Mouse (Mus musculus) kidney, adult 18-20 months (tissue): Measurements from ENCODE around the gene Eva1a.

Experiments
- DNase-seq: peaks from one replicate; pipeline ENCODE4 v3.0.0; 2021

Eva1a gene

DNA sequence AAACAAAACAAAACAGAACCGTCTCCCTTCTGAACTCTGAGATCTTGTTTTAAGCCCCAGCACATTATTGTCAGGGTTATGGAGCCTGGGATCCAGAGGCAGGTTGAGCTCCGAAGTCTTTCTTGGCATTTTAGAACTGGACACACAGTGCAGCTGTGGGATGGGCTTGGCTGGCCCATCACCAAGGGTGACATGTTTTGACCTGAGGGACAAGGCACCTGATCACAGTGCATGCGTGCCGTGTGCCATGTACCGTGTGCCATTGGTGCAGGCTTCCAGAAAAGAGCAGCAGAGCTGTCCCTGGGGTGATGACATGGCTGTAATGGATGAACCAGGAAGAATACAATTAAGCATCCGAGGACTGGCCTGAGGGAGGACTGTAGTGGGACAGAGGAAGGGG is 29.6 kb downstream of the Eva1a start:
- DNase-seq, result no peak

DNA sequence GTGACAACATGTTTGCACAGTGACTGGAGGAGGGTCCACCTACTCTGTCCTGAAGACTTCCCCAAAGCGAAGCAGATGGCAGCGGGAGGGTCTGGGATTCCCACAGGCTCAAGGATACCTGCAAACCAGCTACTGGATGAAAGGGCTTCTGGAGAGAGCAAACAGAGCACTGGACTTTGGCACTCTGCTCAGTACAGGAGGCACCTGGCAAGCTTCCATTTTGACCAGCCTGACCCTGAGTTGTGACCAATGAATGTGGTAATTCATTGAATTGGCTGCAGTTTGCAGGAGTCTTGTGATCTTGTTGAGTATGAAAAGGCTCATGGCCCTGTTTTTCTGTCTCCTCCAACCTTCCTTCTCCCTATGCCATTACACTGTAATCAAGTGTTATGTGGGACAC is 32.2 kb downstream of the Eva1a start:
- peak; percentile 85 for DNase-seq

- peak; percentile 54 for DNase-seq
Observed at GRCm38 (mm10) chr6:82073567-82073966, 32.7 kb downstream of the Eva1a start.

DNA sequence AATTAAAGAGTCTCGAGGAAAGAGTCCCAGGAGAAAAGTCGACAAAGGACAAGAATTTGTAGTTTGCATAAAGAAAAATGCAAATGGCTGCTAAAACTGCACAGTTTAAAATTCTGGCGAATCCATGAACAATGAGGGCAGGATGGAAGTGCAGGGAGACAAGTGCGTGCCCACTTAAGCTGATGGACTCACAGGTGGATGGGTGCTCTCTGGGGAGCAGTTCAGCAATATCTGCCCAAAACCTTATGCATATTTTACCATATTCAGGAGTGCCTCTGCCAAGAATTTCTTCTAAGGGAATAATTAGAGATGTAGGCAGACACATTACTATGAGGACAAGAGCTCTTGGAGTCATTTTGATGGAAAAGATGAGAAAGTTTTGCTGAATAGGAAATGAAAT is 35.5 kb downstream of the Eva1a start:
- no peak for DNase-seq

- no peak for DNase-seq
Observed at GRCm38 (mm10) chr6:82078875-82079274, 38.0 kb downstream of the Eva1a start.

GRCm38 (mm10) chr6:82083655-82084054 is 42.8 kb downstream of the Eva1a start:
- no peak for DNase-seq

GRCm38 (mm10) chr6:82084235-82084634 is 43.4 kb downstream of the Eva1a start:
- no peak for DNase-seq

- DNase-seq, result no peak
Observed at GRCm38 (mm10) chr6:82085313-82085908, 44.6 kb downstream of the Eva1a start.

DNA sequence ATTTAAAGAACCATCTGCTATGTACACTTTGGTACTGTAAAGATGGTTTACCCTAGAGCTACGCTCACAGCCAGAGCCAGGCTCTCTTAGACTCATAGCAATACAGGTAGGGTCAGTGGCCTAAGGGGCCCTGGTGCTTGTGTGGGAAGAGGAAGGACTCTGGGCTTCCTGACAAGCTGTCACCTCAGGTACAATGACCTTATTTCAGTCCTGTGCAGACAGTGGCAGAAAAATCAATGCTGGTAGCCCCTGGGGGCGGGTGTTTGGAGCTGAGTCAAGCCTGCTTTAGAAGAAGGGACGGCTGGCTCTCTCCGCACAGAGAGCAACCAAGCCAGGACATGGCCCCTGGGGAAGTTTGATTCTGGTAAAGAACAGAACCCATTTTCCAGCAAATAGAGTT is 47.3 kb downstream of the Eva1a start:
- no peak for DNase-seq

DNA sequence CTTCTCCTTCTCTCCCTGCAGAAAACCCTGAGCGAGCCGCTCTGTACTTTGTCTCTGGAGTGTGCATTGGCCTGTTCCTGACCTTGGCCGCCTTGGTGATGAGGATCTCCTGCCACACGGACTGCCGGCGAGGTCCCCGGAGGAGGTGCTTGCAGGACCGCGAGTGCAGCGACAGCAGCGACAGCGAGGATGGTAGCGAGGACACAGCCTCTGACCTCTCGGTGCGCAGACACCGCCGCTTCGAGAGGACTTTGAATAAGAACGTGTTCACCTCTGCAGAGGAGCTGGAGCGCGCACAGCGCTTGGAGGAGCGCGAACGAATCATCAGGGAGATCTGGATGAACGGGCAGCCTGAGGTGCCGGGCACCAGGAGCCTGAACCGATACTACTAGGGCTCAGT is 50.9 kb downstream of the Eva1a start:
- no peak for DNase-seq

GRCm38 (mm10) chr6:82097705-82098104 is 56.9 kb downstream of the Eva1a start:
- DNase-seq, result no peak

- no peak for DNase-seq
Observed at GRCm38 (mm10) chr6:82098456-82098855, 57.6 kb downstream of the Eva1a start.

DNA sequence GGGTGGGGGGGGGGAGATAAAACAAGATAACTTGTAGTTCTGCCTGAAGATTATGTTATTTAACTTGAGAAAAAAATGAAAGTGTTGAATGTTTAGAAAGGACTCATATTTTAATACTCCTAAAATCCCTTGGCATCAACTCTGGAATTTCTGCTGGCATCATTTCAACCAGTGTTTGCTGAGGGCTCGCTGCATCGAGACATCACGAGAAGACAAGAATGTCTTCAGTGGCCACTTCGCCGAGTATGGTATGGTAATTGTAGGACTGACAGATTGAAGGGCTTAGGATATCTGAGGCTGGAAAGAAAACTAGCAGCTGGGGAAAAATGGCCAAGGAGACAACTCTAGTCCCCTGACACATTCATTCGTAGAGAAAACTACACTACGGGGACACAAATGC is 69.6 kb downstream of the Eva1a start:
- DNase-seq, result no peak

DNA sequence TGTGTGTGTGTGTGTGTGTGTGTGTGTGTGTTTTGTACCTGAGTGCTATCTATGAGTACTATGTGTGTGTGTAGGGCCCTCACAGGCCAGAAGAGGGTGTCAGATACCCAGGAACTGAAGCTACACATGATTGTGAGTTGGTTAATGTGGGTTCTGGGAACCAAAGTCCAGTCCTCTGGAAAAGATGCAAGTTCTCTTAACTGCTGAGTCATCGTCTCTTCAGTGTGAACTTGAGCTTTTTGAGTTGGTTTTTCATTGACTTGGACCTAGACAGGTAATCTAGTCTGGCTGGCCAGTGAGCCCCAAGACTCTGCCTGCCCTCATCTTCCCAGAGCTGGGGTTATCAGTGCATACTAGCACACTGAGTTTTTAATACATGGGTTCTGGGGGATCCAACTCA is 70.3 kb downstream of the Eva1a start:
- no peak for DNase-seq

DNA sequence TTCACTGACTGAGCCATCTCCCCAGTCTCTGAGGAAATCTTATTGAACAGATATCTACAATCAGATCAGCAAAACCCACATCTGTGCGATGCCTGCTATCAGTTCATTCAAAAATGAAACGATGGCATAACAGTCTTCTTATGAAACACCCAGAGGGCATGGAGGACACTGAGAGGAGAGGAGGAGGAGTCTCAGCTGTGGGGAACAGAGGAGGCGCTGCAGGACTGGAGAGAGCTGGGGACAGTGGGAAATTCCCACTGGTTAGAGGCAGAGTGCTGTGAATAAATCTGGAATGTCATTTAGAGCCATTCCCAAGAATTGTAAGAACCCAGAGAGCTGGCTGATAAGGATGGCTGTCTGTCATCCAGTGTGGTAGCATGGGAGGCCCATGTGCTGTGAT is 70.7 kb downstream of the Eva1a start:
- no peak for DNase-seq

- DNase-seq, result no peak
Observed at GRCm38 (mm10) chr6:82112127-82113090, 71.6 kb downstream of the Eva1a start.

GRCm38 (mm10) chr6:82115335-82115965 is 74.6 kb downstream of the Eva1a start:
- DNase-seq, result no peak

DNA sequence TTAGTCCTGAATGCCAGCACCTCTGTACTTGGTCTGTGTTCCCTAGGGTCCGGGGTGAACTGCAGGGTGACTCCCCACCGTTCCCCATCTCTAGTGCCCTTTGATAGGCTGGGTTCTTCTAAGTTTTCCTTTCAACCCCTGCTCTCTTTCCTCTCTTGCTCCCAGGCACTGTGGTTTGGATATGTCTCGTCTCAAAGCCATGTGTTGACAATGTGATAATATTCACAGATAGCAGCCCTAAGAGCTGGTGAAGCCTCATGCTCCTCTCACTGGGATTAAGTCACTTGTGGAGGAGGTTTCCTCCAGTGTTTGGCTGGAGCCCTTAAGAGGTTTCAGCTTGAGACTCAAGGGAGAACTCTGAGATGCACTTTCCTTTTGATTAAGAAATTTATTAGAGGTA is 75.3 kb downstream of the Eva1a start:
- DNase-seq, result no peak

GRCm38 (mm10) chr6:82117871-82118270 is 77.0 kb downstream of the Eva1a start:
- no peak for DNase-seq

GRCm38 (mm10) chr6:82119322-82120162 is 78.7 kb downstream of the Eva1a start:
- peak; percentile 84 for DNase-seq

GRCm38 (mm10) chr6:82125134-82125533 is 84.3 kb downstream of the Eva1a start:
- DNase-seq, result no peak

GRCm38 (mm10) chr6:82127827-82128226 is 87.0 kb downstream of the Eva1a start:
- DNase-seq, result no peak

- no peak for DNase-seq
Observed at GRCm38 (mm10) chr6:82129630-82130217, 88.9 kb downstream of the Eva1a start.
